ENCODE assay signal across 9 mouse cellular contexts in the genomic region with DNA sequence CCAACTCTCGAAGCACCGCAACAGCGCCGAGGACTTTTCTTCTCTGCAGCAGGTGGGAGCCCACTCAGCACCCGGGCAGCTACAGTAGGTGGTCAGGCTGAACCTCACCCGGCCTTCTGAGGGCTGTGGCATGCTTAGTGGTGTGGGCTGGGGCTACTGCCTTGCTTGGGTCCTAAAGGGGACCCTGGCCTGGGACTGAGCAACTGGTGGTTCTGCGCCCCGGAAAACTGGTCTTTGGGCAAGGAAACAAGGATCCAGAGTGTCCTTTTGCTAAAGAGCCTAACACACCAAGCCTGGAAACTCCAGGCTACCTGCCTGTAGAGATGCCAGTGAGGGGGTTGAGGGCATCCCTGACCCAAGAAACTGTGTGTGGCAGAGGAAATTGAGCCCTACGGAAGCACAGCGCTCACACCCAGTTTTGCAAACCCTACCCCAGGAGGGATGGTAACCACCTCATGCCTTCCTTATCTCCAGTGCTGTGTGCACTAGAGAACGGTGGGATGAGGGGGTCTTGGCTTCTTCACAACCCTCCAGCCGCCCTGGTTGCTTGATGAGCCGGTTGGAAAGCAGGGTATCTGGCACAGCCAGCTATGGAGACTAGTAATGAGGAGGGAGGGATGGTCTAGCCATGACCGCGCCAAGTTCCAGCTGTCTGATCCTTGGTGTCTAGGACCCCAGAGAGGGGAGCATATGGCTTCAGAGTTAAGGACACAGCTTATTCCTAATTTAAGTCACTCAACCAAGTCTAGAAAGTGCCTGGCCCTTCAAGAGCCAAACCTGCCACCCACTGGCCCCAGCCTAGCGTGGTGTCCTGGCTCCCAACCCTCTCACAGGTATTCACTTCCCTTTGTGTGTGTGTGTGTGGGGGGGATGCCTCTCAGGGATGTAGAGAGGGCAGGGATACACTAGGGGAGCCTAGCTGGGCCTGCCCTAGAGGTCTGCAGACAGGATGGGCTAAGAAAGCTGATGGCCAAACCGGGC. TPM values are rescaled to one million over a fixed set of nuclear protein-coding genes. Genes with fewer than 3 reads are reported as not detected.
DNase-seq lines count a peak whose midpoint lies in the region; ATAC-seq and TF ChIP-seq lines count a peak whose summit lies in the region.
"Had no signal": no experiment of that assay in that cellular context is flagged by ENCODE, and none has a peak within 500 bp of the region (broad histone marks: within the 10 kb centered on the region; RNA-seq: fewer than 3 reads in every experiment).

No protein-coding gene starts in this region.

- no peak for ATAC-seq in heart, embryonic 11.5 days (replicated peaks; ENCODE audit: insufficient number of reproducible peaks, low FRiP score, low TSS enrichment)
- ATAC-seq in hematopoietic stem cell, adult 5-6 weeks (replicated peaks in 1 of 2; ENCODE audit: insufficient read depth in 1 of 2, low FRiP score in 2 of 2, low TSS enrichment in 1 of 2, low read depth in 1 of 2, poor library complexity in 2 of 2, severe bottlenecking in 2 of 2) = peak; percentile 5 to 17; a peak in 1 of 4 replicates
- ATAC-seq in liver, postnatal 0 days = no peak

- WGBS in heart, embryonic 11.5 days (ENCODE audit: insufficient replicate concordance) = 26% methylated on average over 17 of the region's 17 CpGs
- WGBS in liver, postnatal 0 days (ENCODE audit: insufficient replicate concordance) = 35% methylated on average over 17 of the region's 17 CpGs

- no peaks in the 10 kb centered on the region for H3K36me3 ChIP-seq in heart, embryonic 11.5 days (ENCODE audit: control insufficient read depth, insufficient read depth, low read length)
- H3K36me3 ChIP-seq in ES-E14 (ENCODE audit: control insufficient read depth, insufficient read depth, low read length, poor library complexity, severe bottlenecking) = no peaks in the 10 kb centered on the region
- no peaks in the 10 kb centered on the region for H3K36me3 ChIP-seq in liver, postnatal 0 days (replicated peaks; ENCODE audit: insufficient read depth, low read length)

- TF ChIP-seq CTCF in liver, postnatal 0 days (IDR thresholded peaks at IDR 0.05; ENCODE audit: low read depth) = no peak

- no peak for DNase-seq in heart, postnatal 36 days
- no peak for DNase-seq in ES-E14 (ENCODE audit: low read depth, low spot score)
- DNase-seq in liver, postnatal 0 days = no peak
- no peak for DNase-seq in cerebellum, postnatal 4 days (ENCODE audit: low spot score in 2 of 2)
- no peak for DNase-seq in left cerebral cortex, postnatal 10 days (ENCODE audit: extremely low spot score in 1 of 2, low spot score in 2 of 2)
- DNase-seq in gastrocnemius, adult 8-10 months (ENCODE audit: low spot score in 2 of 2) = no peak
- DNase-seq: thymus, postnatal 14 days had no signal

- no peaks in the 10 kb centered on the region for H3K27me3 ChIP-seq in heart, embryonic 11.5 days (ENCODE audit: control insufficient read depth, insufficient read depth, low read length)
- peaks cover 12% of the 10 kb centered on the region; the same call in 1 of the 2 replicates for H3K27me3 ChIP-seq in liver, postnatal 0 days (ENCODE audit: insufficient read depth, low read length)

- in situ Hi-C loops in ES-E14 (cut with MboI; ENCODE audit: low sequenced_read_pairs in 2 of 2, unreplicated experiment in 2 of 2) = no loop called here

- peak overlapping the region; percentile 58 for H3K4me3 ChIP-seq in heart, embryonic 11.5 days (ENCODE audit: low read depth, low read length)
- H3K4me3 ChIP-seq in ES-E14 (ENCODE audit: insufficient read depth in 1 of 2, low read depth in 1 of 2, low read length in 2 of 2, poor library complexity in 1 of 2, severe bottlenecking in 1 of 2) = peak overlapping the region; percentile 15 to 27; a peak in 2 of 4 replicates
- peak overlapping the region; percentile 20; the same call in 1 of the 2 replicates for H3K4me3 ChIP-seq in liver, postnatal 0 days (ENCODE audit: low read depth, low read length)

- H3K9me3 ChIP-seq in heart, embryonic 11.5 days (replicated peaks; ENCODE audit: control insufficient read depth, low read length) = no peaks in the 10 kb centered on the region
- no peaks in the 10 kb centered on the region for H3K9me3 ChIP-seq in ES-E14 (ENCODE audit: control insufficient read depth, insufficient read depth, low read depth, low read length)
- H3K9me3 ChIP-seq in liver, postnatal 0 days (ENCODE audit: low read length) = no peaks in the 10 kb centered on the region

- peaks cover 36% of the 10 kb centered on the region for H3K4me1 ChIP-seq in heart, embryonic 11.5 days (ENCODE audit: control insufficient read depth, insufficient read depth, low read length)
- peaks cover 0 to 11% of the 10 kb centered on the region in 2 experiments; a peak in 2 of 4 replicates for H3K4me1 ChIP-seq in ES-E14 (ENCODE audit: control insufficient read depth in 2 of 2, insufficient read depth in 2 of 2, low read length in 2 of 2, poor library complexity in 1 of 2)
- H3K4me1 ChIP-seq in liver, postnatal 0 days (ENCODE audit: insufficient read depth) = peaks cover 16% of the 10 kb centered on the region

- H3K27ac ChIP-seq in heart, embryonic 11.5 days (ENCODE audit: low read depth, low read length) = peak overlapping the region; percentile 94
- H3K27ac ChIP-seq in ES-E14 (ENCODE audit: insufficient read depth, low read depth, low read length, poor library complexity, severe bottlenecking) = no peak overlapping the region
- H3K27ac ChIP-seq in liver, postnatal 0 days (ENCODE audit: low read depth) = no peak overlapping the region

- intact Hi-C loops in heart, postnatal 36 days (cut with DNase I) = no loop called here
- intact Hi-C loops in left cerebral cortex, postnatal 10 days (cut with DNase I) = no loop called here

- peak overlapping the region; percentile 87 for H3K9ac ChIP-seq in heart, embryonic 11.5 days (ENCODE audit: low read depth, low read length)
- no peak overlapping the region for H3K9ac ChIP-seq in ES-E14 (ENCODE audit: insufficient read depth, low read depth, low read length, poor library complexity, severe bottlenecking)
- peak overlapping the region; percentile 8; the same call in 1 of the 2 replicates for H3K9ac ChIP-seq in liver, postnatal 0 days (replicated peaks)

- TF ChIP-seq EP300 in liver, postnatal 0 days (IDR thresholded peaks at IDR 0.05; ENCODE audit: low read depth) = no peak

- H3K4me2 ChIP-seq in heart, embryonic 11.5 days = peak overlapping the region; percentile 75
- peak overlapping the region; percentile 62 for H3K4me2 ChIP-seq in liver, postnatal 0 days (ENCODE audit: low read depth, low read length)

TF ChIP-seq in ES-E14, 5 proteins besides CTCF, POLR2A, EP300 and RAD21:
- TF ChIP-seq ZNF384 (IDR thresholded peaks at IDR 0.05; ENCODE audit: low read depth, low read length) (no peak), ZC3H11A (IDR thresholded peaks at IDR 0.05; ENCODE audit: borderline replicate concordance, low read depth, low read length) (no peak), CHD2 (IDR thresholded peaks at IDR 0.05; ENCODE audit: low read depth, low read length) (no peak), MAFK (IDR thresholded peaks at IDR 0.05; ENCODE audit: insufficient read depth, low read depth, low read length) (no peak), HCFC1 (IDR thresholded peaks at IDR 0.05; ENCODE audit: borderline replicate concordance, insufficient read depth, low read length) (no peak)

RNA-seq across cellular contexts. Expression of gene Myl9, which starts 0.5 kb away (rescaled TPM):
- polyA plus RNA-seq in heart, embryonic 11.5 days (2014; fragmentation: Nextera tagmentation; extraction: Ambion mirVana) = 2,229 and 2,268 TPM in 2 replicates
- total RNA-seq in heart, postnatal 36 days (2021) = 100 to 1,000 TPM in 1 of 2 experiments, 10 to 100 TPM in 1; 97.9 to 115 TPM
- total RNA-seq in ES-E14 (2012; rRNA removed) = 30.7 and 77.7 TPM in 2 replicates
- total RNA-seq in hematopoietic stem cell, adult 5-6 weeks (2017) = 0.89 TPM in 1 of 2 replicates, not detected in the other
- polyA plus RNA-seq in liver, postnatal 0 days (2015; fragmentation: Nextera tagmentation; extraction: Ambion mirVana) = 50.4 and 51.2 TPM in 2 replicates
- total RNA-seq in left cerebral cortex, postnatal 10 days (2021) = 10 to 100 TPM; 17.5 to 20.6 TPM
- total RNA-seq in gastrocnemius, adult 8-10 months (2022) = 10 to 100 TPM; 28.1 to 44.3 (median 31.9) TPM

Comparison
In these comparisons a context has a peak if more than half of its experiments do, and no peak if none do; other contexts are left out.
1. ATAC-seq: peak in hematopoietic stem cell, adult 5-6 weeks (2 of 2); none in heart, embryonic 11.5 days (single experiment) and liver, postnatal 0 days (single experiment).
2. Peak in every context shown above with its lines, with median percentiles within 50 percentile points of each other: H3K4me3 ChIP-seq.